Mouse (Mus musculus) spleen, postnatal 36 days (tissue): ENCODE measurements around the gene Yeats4.
"Not testable (repeated sequence)": the region's sequence is repeated elsewhere in the genome, so short reads cannot be mapped to it uniquely, and the experiment has no call there.

ENCODE experiments used
- DNase-seq, 2 experiments: peaks; one replicate each; pipeline ENCODE4 v3.0.0; 2022; ENCODE audit warnings: low spot score in 2 of 2, mixed read lengths in 1 of 2

The Yeats4 gene

DNA sequence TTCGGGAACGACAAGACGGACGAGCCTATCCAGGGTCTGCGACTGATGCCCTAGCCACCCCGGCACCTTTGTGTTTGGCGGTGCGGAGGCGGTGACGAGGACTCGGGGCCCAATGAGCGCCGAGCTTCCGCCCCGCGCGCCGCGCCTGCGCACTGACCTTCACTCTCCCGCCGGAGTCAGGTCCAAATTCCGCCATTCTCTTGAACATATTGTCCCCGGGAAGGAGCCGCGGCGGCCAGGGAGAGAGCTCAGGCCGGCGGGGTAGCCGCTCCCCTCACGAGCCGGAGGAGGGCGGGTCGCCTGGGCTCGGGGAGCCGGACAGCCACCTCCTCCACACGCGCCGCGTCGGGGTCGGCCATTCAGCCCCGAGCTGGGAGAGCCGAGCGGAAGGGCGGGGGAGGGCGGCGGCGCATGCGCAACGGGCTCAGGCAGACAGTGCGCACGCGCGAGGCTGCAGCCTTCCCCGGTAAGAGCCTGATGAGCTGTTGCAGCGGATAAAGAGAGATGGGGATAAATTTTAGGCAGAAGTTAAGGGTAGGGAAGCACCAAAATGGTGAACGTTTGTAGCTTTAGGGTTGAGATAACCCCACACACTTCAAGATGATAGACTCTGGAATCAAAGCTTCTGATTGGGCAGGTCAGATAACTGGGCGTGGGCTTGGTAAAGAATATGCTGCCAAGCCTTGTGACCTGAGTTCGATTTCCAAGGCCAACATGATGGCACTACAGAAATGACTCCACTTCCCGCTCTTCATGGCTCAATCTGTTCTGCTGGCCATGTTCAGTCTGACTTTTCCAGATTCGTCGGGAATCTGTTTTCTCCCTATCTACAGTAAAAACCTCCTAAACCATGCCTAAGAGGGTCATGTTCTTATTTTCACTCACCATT lies at the start of gene Yeats4:
Gene Yeats4 (minus strand): TSS at position 406 of the 889 bp plus-strand sequence.
- DNase-seq: peak; percentile 92 to 93

- no peak for DNase-seq
Observed at GRCm38 (mm10) chr10:117272023-117272422, 47.7 kb upstream of the Yeats4 start.

DNA sequence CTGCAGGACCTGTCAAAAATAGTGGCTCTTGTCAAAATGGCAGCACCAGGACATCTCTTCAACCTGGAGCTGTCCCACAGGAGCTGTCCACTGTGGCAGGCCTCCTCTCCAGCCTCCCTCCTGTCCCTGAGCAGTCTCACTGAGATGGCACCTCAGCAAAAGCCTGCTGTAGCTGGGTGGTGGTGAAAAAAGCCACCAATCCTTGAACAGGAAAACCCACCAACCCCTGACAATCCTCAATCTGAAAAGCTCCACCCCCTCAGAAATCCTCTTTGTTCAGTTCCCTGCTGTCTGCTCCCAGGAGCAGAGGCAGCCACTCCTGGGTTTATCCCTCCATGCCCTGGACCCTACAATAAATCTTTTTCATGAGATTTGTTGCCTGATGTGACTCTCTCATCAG lies 35.6 kb upstream of the Yeats4 start:
- no peak for DNase-seq

GRCm38 (mm10) chr10:117238603-117239002 lies 14.3 kb upstream of the Yeats4 start, which contains the start of gene 9530003J23Rik:
Gene 9530003J23Rik, minus strand, starts transcription at chr10:117238703.
- no peak for DNase-seq

- no peak for DNase-seq
Observed at GRCm38 (mm10) chr10:117235866-117236265, 11.6 kb upstream of the Yeats4 start.

- DNase-seq: no peak
Observed at GRCm38 (mm10) chr10:117234825-117235224, 10.5 kb upstream of the Yeats4 start.

GRCm38 (mm10) chr10:117229826-117230225 lies 5.5 kb upstream of the Yeats4 start:
- no peak for DNase-seq

GRCm38 (mm10) chr10:117226002-117226401 lies 1.7 kb upstream of the Yeats4 start:
- no peak for DNase-seq

GRCm38 (mm10) chr10:117225094-117225493 lies 787 bp upstream of the Yeats4 start:
- no peak for DNase-seq

GRCm38 (mm10) chr10:117223758-117224101 lies 577 bp downstream of the Yeats4 start:
- no peak for DNase-seq

DNA sequence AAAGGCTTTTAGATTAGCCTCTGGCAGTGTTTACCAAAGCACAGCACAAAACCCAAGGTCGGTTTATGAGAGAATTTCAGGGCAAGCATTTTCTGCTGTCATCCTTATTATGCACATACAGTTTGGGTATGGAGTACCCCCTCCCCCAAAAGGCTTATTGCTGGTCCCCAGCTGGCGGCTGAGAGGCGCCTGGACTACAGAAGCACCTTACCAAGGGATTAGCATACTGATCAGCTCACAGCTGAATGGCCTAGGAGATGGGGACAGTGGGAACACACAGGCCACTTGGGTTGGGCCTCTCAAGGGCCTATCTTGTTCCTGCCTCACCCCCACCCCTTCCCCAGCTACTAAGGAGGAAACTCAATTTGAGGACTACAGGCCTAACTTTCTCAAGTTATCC lies 1.5 kb downstream of the Yeats4 start:
- no peak for DNase-seq

- DNase-seq: no peak
Observed at GRCm38 (mm10) chr10:117218351-117218750, 6.0 kb downstream of the Yeats4 start.

GRCm38 (mm10) chr10:117217246-117217840 lies 7.0 kb downstream of the Yeats4 start:
- no peak for DNase-seq

DNA sequence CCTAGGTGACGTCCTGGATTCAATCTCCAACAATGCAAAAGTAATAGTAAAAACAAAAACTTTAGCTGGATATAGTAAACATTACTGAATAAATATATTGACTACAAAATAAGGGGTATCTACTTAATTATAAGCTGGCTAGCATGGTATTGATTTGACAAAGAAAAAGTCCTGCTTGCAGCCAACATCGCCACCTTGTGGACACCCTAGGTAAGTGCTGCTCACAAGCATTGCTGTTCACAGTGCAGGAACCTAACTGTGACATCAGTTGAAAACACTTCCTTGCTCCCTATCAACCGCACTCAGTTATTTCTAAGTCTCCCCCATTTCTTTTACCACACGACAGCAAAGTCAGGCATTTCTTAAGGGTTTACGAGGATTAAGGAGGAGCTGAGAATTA lies 7.5 kb downstream of the Yeats4 start:
- peak; percentile 50 to 56 for DNase-seq

- peak; percentile 89 to 90 for DNase-seq
Observed at GRCm38 (mm10) chr10:117216132-117216495, 8.2 kb downstream of the Yeats4 start.

- peak; percentile 63 to 73 for DNase-seq
Observed at GRCm38 (mm10) chr10:117215409-117216131, 8.7 kb downstream of the Yeats4 start.

GRCm38 (mm10) chr10:117211023-117211422 lies 13.3 kb downstream of the Yeats4 start:
- DNase-seq: no peak

- DNase-seq: peak; percentile 41 to 51
Observed at GRCm38 (mm10) chr10:117209469-117209938, 14.8 kb downstream of the Yeats4 start.

DNA sequence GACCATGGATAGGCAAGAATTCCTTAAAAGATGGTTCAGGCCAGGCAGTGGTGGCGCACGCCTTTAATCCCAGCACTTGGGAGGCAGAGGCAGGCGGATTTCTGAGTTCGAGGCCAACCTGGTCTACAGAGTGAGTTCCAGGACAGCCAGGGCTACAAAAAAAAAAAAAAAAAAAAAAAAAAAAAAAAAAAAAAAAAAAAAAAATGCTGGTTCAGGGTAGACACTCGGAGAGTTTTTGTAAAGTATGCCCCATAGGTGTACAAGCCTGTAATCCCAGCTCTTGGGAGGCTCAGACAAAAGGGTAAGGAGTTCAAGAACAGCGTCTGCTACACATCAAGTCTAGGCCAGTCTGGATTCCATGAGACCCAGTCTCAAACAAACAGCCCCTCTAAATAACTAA lies 15.5 kb downstream of the Yeats4 start:
- DNase-seq: not testable (repeated sequence)

- no peak for DNase-seq
Observed at GRCm38 (mm10) chr10:117208221-117208620, 16.1 kb downstream of the Yeats4 start.

DNA sequence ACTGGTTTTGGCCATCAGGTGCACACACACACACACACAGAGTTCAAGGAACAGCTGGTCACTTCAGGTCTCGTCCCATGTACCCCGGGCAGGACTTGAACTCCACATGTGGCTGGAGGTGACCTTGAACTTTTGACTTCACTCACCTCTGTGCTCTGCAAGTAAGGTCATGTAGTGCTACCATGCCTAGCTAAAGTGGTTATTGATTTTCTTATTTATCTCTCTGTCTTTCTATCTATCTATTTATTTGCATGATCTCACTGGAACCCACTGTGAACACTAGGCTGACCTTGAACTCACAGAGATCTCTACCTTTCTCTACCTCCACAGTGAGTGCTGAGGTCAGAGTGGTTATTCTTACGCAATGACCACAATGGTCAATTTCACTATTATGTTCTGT lies 18.2 kb downstream of the Yeats4 start:
- no peak for DNase-seq

GRCm38 (mm10) chr10:117203558-117203981 lies 20.7 kb downstream of the Yeats4 start:
- no peak for DNase-seq
